Mouse (Mus musculus): ENCODE results near the gene Zswim3. TPM values are rescaled to one million over a fixed set of nuclear protein-coding genes. Genes with fewer than 3 reads are reported as not detected.
A peak's percentile ranks its signal among the peaks of the same experiment; 100 is the strongest.

Zswim3 gene
- polyA plus RNA-seq, 1 experiment from 2014 or later = 13.7 TPM

GRCm38 (mm10) chr2:164821060-164821459 is 16.2 kb downstream of the Zswim3 start:
- ATAC-seq (ENCODE audit: low FRiP score) = no peak
- Histone ChIP-seq H3K27ac (no peak overlapping the region), H3K36me3 (peaks cover 42% of the 10 kb centered on the region), H3K27me3 (no peaks in the 10 kb centered on the region), H3K4me1 (replicated peaks) (peaks cover 23% of the 10 kb centered on the region), H3K9ac (no peak overlapping the region; the same call in 1 of the 2 replicates), H3K4me3 (no peak overlapping the region), H3K4me2 (no peak overlapping the region), H3K9me3 (no peaks in the 10 kb centered on the region)
- WGBS = 85% methylated on average over 6 of the region's 6 CpGs

GRCm38 (mm10) chr2:164822636-164823165 is 17.8 kb downstream of the Zswim3 start, which contains the start of gene Zswim1:
TSS of gene Zswim1 (plus strand) at chr2:164822686.
- ATAC-seq (ENCODE audit: low FRiP score) = peak; percentile 99
- peaks cover 58% of the 10 kb centered on the region for H3K36me3 ChIP-seq

DNA sequence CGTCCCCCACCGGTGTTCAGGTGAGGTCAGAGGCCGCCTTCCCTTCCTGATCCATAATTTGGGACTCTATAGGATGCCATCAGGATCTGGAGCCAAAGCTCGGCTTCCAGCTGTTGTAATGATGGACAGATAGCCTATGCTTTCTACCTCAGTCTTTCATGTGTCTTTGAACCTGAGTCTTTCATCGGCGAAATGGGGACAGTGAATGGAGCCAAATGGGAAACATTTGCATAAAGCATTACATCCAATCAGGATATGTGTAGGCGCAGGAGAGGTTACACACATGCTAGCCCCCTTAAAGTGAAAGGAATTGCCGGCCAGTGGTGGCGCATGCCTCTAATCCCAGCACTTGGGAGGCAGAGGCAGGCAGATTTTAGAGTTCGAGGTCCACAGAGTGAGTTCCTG is 18.3 kb downstream of the Zswim3 start:
- peak overlapping the region; percentile 94 for H3K27ac ChIP-seq
- ATAC-seq (ENCODE audit: low FRiP score) = peak; percentile 74
- peaks cover 24% of the 10 kb centered on the region for H3K4me1 ChIP-seq (replicated peaks)
- H3K4me2 ChIP-seq = peak overlapping the region; percentile 56
- H3K9me3 ChIP-seq = no peaks in the 10 kb centered on the region
- no peaks in the 10 kb centered on the region for H3K27me3 ChIP-seq
- H3K9ac ChIP-seq = peak overlapping the region; percentile 81
- peaks cover 63% of the 10 kb centered on the region for H3K36me3 ChIP-seq
- 4% methylated on average over 10 of the region's 10 CpGs for WGBS
- peak overlapping the region; percentile 72 for H3K4me3 ChIP-seq

More at GRCm38 (mm10) chr2:164822636-164823165, 17.8 kb downstream of the Zswim3 start, which contains the start of gene Zswim1:
- WGBS = 1% methylated on average over 32 of the region's 32 CpGs
- peak within 1 kb of the TSS; percentile 94 for H3K27ac ChIP-seq
- peak within 1 kb of the TSS; percentile 72 for H3K4me3 ChIP-seq
- no peaks in the 10 kb centered on the region for H3K9me3 ChIP-seq
- H3K4me2 ChIP-seq = peak within 1 kb of the TSS; percentile 56
- H3K27me3 ChIP-seq = no peaks in the 10 kb centered on the region
- peaks cover 24% of the 10 kb centered on the region for H3K4me1 ChIP-seq (replicated peaks)
- H3K9ac ChIP-seq = peak within 1 kb of the TSS; percentile 81

DNA sequence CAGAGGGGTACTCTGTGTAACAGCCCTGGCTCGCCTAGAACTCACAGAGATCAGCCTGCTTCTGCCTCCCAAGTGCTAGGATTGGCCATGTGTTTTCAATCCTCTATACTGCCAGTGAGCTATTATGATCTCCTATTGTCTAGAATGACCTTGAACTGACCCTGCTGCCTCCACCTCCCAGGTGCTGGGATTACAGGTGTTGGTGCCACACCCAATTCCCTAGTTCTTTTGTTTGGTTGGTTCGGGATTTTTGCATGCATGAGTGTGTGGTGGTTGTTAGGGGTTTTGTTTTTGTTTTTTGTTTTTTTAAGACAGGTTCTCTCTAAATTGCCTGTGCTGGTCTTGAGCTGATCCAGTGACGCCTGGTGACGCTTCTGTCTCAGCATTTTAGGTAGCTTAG is 19.1 kb downstream of the Zswim3 start:
- peaks cover 70% of the 10 kb centered on the region for H3K36me3 ChIP-seq
- 95% methylated on average over 4 of the region's 4 CpGs for WGBS

DNA sequence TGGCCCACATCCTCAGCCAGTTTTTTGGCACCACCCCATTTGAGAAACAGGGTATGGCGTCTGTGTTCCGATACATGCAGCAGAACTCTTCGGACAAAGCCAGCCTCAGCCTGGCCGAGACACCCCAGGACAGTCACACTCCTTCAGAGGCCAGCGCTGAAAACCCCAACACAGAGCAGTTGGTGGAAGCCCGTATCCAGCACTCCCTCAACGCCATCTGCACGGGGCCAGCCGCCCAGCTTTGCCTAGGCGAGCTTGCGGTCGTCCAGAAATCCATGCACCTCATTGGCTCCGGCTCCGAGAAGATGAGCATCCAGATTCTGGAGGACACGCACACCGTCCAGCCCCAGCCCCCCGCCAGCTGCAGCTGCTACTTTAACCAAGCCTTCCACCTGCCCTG is 20.6 kb downstream of the Zswim3 start:
- 95% methylated on average over 17 of the region's 17 CpGs for WGBS

More for the DNA sequence above, 19.1 kb downstream of the Zswim3 start:
- H3K4me1 ChIP-seq (replicated peaks) = peaks cover 24% of the 10 kb centered on the region
- H3K4me3 ChIP-seq = peak overlapping the region; percentile 72
- no peaks in the 10 kb centered on the region for H3K9me3 ChIP-seq
- no peak for ATAC-seq (ENCODE audit: low FRiP score)
- 0 out of 2 replicates have a peak overlapping the region, but pooled peaks have one; percentile 8 for H3K9ac ChIP-seq
- H3K27me3 ChIP-seq = no peaks in the 10 kb centered on the region
- H3K27ac ChIP-seq = no peak overlapping the region
- H3K4me2 ChIP-seq = peak overlapping the region; percentile 56

DNA sequence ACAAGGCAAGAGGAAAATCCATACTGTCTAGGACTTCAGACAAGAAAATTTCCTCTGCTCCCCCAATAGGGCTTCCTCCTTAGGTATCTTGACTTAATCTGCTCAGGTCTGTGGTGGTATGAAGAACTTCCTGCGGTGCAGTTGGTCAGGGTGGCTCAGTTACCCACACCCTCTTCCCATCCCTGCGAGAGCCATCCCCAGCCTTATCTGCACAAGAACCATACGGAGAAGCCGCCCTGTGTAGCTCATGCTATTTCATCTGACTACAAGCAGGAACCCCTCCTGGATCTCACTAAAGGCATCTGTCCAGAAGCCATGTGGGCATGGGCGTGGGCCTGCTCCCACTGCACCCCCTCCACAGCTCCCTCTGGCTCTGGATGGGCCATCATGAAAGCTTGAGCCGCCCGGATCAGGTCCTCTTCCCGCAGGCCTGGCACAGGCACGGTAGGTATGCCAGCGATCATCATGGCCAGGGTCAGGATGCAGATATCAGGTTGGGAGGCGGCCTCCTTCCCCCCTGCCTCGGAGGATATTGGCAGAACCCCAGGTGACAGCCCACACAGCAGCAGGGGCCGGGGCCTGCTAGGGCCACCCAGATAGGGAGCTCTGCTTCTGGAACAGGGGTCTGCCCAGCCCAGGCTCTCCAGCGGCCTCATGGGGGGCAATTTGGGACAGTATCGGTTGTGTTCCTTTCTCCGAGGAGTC is 22.4 kb downstream of the Zswim3 start:
- 86% methylated on average over 16 of the region's 16 CpGs for WGBS
- Histone ChIP-seq H3K4me1 (replicated peaks) (peaks cover 18% of the 10 kb centered on the region), H3K9me3 (no peaks in the 10 kb centered on the region), H3K27me3 (no peaks in the 10 kb centered on the region), H3K27ac (no peak overlapping the region), H3K4me3 (no peak overlapping the region), H3K4me2 (no peak overlapping the region), H3K36me3 (peaks cover 47% of the 10 kb centered on the region), H3K9ac (0 out of 2 replicates have a peak overlapping the region, but pooled peaks have one; percentile 43)
- no peak for ATAC-seq (ENCODE audit: low FRiP score)

More for the DNA sequence above, 20.6 kb downstream of the Zswim3 start:
- Histone ChIP-seq H3K4me3 (no peak overlapping the region), H3K27me3 (no peaks in the 10 kb centered on the region), H3K9ac (no peak overlapping the region), H3K36me3 (peaks cover 61% of the 10 kb centered on the region), H3K4me1 (replicated peaks) (peaks cover 24% of the 10 kb centered on the region), H3K9me3 (no peaks in the 10 kb centered on the region), H3K27ac (no peak overlapping the region), H3K4me2 (no peak overlapping the region)
- no peak for ATAC-seq (ENCODE audit: low FRiP score)

DNA sequence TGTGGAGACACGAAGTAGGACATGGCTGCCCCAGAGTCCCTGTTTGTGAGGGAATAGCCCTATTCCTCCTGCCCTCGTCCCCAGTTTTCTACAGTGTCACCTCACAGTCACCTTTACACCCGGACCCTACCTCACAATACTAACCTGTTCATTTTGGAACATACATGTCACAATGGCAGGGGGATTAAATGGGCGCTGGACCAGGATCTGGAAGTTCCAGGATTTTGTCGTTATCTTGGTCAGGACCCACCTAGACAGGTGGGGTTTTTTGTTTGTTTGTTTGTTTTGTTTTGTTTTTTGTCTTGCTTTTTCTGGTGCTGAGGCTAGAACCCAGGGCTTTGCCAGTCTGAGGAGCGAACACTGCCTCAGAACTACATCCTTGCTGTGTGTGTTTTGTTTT is 23.5 kb downstream of the Zswim3 start, which contains the start of gene Spata25:
Spata25 (minus strand) TSS at position 101 of the 400 bp plus-strand sequence.
- no peak within 1 kb of the TSS for H3K27ac ChIP-seq
- WGBS = 89% methylated on average over 6 of the region's 6 CpGs
- no peaks in the 10 kb centered on the region for H3K27me3 ChIP-seq
- H3K4me1 ChIP-seq (replicated peaks) = peaks cover 21% of the 10 kb centered on the region
- H3K9me3 ChIP-seq = no peaks in the 10 kb centered on the region
- no peak for ATAC-seq (ENCODE audit: low FRiP score)
- no peak within 1 kb of the TSS for H3K4me2 ChIP-seq
- peaks cover 47% of the 10 kb centered on the region for H3K36me3 ChIP-seq
- 0 out of 2 replicates have a peak within 1 kb of the TSS, but pooled peaks have one; percentile 43 for H3K9ac ChIP-seq
- no peak within 1 kb of the TSS for H3K4me3 ChIP-seq

- Histone ChIP-seq H3K4me1 (replicated peaks) (peaks cover 17% of the 10 kb centered on the region), H3K9me3 (no peaks in the 10 kb centered on the region), H3K27ac (no peak overlapping the region), H3K9ac (no peak overlapping the region), H3K27me3 (no peaks in the 10 kb centered on the region), H3K4me2 (no peak overlapping the region), H3K36me3 (peaks cover 47% of the 10 kb centered on the region), H3K4me3 (no peak overlapping the region)
- no peak for ATAC-seq (ENCODE audit: low FRiP score)
- 93% methylated on average over 1 of the region's 1 CpGs for WGBS
Observed at GRCm38 (mm10) chr2:164829090-164829489, 24.2 kb downstream of the Zswim3 start.

GRCm38 (mm10) chr2:164831029-164831428 is 26.1 kb downstream of the Zswim3 start:
- H3K27ac ChIP-seq = no peak overlapping the region
- no peak overlapping the region for H3K4me3 ChIP-seq
- H3K36me3 ChIP-seq = peaks cover 30% of the 10 kb centered on the region
- peaks cover 28% of the 10 kb centered on the region for H3K4me1 ChIP-seq (replicated peaks)
- no peak overlapping the region for H3K4me2 ChIP-seq
- H3K9me3 ChIP-seq = no peaks in the 10 kb centered on the region
- WGBS = 87% methylated on average over 10 of the region's 10 CpGs
- ATAC-seq (ENCODE audit: low FRiP score) = no peak
- no peaks in the 10 kb centered on the region for H3K27me3 ChIP-seq
- no peak overlapping the region for H3K9ac ChIP-seq

DNA sequence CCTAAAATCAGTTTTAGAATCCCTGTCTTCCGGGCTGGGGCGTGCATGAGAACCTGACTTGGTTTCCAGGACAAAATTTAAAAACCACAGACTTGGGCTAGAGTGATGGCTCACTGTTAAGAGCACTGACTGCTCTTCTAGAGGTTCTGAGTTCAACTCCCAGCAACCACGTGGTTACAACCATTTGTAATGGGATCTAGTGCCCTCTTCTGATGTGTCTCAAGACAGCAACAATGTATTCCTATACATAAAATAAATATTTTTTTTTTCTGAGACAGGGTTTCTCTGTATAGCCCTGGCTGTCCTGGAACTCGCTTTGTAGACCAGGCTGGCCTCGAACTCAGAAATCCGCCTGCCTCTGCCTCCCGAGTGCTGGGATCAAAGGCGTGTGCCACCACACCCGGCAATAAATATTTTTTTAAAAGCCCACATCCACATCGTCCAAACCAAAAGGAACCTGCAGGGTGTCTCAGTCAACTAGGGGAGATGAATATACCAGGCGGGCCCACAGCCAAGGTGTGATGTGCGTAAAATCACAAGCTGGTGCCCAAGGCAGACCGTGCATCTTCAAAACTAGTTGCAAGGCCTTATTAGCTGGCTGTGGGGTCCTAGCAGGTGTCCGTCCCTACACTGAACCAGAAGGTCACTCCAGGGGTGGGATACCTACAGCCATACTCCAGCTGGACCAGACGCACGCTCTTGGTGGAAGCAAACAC is 27.3 kb downstream of the Zswim3 start:
- WGBS = 62% methylated on average over 16 of the region's 16 CpGs
- Histone ChIP-seq H3K27me3 (no peaks in the 10 kb centered on the region), H3K4me3 (peak overlapping the region; percentile 69), H3K4me2 (peak overlapping the region; percentile 98), H3K27ac (peak overlapping the region; percentile 73), H3K36me3 (peaks cover 30% of the 10 kb centered on the region), H3K4me1 (replicated peaks) (peaks cover 27% of the 10 kb centered on the region), H3K9me3 (no peaks in the 10 kb centered on the region), H3K9ac (peak overlapping the region; percentile 83)
- ATAC-seq (ENCODE audit: low FRiP score) = no peak; the same call in 1 of the 2 replicates

DNA sequence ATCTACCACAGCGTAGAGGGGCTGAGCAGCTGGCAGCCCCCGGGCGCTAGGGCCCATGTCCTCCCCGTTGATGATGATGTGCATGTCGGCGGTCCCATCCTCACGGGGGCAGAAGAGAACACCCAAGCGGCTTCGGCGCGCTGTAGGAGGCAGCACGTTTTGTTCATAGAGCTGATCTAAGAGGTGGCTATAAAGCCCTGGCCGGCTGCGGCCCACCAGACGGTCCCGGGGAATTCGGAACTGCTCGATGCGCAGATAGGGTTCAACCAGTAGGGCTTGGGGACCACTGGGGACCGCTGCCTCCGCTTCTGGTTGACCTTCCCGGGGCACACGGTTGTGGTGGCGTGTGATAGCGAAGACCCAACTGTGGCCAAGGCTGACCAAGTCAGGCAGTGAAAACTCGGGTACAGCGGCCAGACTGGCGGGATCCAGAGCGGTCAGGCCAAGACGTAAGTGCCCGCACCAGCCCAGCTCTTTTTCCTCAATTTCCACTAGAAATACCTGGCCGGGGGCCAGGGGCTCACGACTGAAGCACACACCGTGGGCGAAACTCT is 27.9 kb downstream of the Zswim3 start, which contains the start of gene Ctsa:
Ctsa (plus strand) TSS at position 126 of the 554 bp plus-strand sequence.
- 2% methylated on average over 35 of the region's 35 CpGs for WGBS
- Histone ChIP-seq H3K9ac (peak within 1 kb of the TSS; percentile 83), H3K9me3 (no peaks in the 10 kb centered on the region)

More for the DNA sequence above, 27.9 kb downstream of the Zswim3 start, which contains the start of gene Ctsa:
- peaks cover 28% of the 10 kb centered on the region for H3K36me3 ChIP-seq
- ATAC-seq (ENCODE audit: low FRiP score) = peak; percentile 62
- no peaks in the 10 kb centered on the region for H3K27me3 ChIP-seq
- peaks cover 27% of the 10 kb centered on the region for H3K4me1 ChIP-seq (replicated peaks)
- H3K4me3 ChIP-seq = peak within 1 kb of the TSS; percentile 69
- H3K4me2 ChIP-seq = peak within 1 kb of the TSS; percentile 98
- H3K27ac ChIP-seq = peak within 1 kb of the TSS; percentile 73
